Mouse (Mus musculus) left cerebral cortex, postnatal 25 days (tissue): ENCODE data around the gene Enho. TPM values are rescaled to one million over a fixed set of nuclear protein-coding genes. Genes with fewer than 3 reads are reported as not detected.

Experiments used
- DNase-seq, 2 experiments: peaks; one replicate each; pipeline ENCODE4 v3.0.0; 2022; ENCODE audit warnings: low spot score in 2 of 2, mixed read lengths in 1 of 2
- intact Hi-C: fragments of 180-260 bp; cut with DNase I; formaldehyde crosslinking; loops from one replicate; pipeline ENCODE4 v1.15.1; 2025
- total RNA-seq, 2 experiments: library from RNA; stranded (reverse); gene quantifications; 2 replicates each; pipeline ENCODE4 v1.2.3; 2021

Gene Enho
- total RNA-seq, 2 experiments from 2014 or later = 54.4 to 63.0 TPM

DNA sequence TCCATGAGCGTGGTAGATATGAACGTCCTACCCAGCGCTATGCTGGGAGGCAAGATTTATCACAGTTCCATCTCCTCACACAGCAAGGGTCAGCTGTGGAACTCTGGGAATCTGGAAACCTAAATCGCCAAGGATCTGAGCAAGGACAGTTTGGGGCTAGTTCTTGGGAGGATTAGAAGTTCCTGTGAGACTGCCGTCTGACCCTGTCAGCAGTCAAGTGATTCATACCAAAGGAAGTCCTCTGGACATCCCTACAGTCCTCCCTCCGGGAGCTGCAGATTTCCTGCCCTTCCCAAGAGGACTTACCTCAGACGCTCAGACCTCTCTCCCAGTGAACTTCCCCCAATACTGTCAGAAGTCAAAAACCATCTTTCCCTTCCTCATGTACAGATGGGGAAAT, 3.8 kb downstream of the Enho start:
- intact Hi-C loops = no loop called here
- no peak for DNase-seq

DNA sequence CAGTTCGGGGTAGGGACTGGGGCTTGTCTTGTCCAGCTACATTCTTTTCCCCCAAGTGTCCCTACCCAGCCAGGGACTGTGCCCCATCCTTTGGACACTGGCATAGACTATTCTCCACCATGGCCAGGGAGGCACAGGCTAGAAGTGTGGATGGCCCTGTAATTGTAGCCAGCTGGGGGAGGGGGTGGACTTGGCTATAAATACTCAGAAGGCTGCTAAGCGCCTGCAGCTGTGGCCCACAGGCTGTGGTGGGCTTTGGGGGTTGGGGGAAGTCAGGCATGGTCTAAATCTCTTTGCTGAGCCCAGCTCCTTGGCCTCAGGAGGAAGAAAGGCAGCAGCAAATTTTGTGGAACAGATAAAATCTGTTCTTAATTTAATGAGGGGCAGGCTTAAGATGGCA, 4.2 kb downstream of the Enho start:
- DNase-seq = no peak
- intact Hi-C loops = no loop called here

GRCm38 (mm10) chr4:41635224-41635623, 4.9 kb downstream of the Enho start:
- intact Hi-C loops = no loop called here
- DNase-seq = no peak

DNA sequence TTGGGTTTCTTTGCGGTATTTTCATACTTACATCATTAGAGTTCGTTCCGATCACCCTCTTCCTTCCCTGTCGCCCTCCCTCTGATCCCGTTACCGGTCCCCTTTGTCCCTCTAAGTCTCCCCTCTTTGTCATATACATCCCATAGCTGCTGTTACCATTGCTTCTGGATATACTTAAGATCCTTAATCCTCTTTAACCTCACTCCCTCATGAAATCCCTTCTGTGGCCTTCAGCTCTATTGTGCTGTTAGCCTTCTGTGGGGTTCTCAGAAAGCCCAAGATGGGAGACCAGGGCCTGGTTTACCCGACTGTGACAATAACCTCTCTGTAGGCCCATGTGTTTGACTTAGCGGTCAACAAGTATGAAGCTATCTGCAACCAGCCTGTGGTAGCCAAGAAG, 5.5 kb downstream of the Enho start:
- intact Hi-C loops = no loop called here
- DNase-seq = no peak

GRCm38 (mm10) chr4:41633001-41633400, 7.1 kb downstream of the Enho start:
- DNase-seq = no peak
- intact Hi-C loops = no loop called here

DNA sequence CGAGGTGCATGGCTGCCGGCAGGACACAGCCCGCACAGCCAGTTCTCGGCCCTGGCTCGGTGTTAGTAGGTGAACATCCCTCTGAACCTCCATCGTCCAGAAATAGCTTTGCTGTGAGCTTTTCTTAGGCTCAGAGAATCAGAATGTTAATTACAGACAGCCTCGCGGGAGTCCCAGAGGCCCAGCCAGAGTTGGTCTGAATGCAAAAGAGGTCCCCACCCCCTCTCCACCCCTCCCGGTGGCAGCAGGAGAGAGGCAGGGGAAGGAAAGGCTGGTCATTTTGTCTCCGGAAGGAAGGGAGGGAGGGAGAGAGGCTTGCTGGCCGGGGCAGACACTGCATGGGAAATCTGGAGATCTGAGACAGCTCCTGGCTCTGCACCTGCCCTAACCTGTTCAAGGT, 8.7 kb downstream of the Enho start:
- DNase-seq = peak in 1 of 2 experiments; percentile 65
- intact Hi-C loops = no loop called here

- DNase-seq = no peak
- intact Hi-C loops = no loop called here
These were observed 9.9 kb downstream of the Enho start for GRCm38 (mm10) chr4:41630196-41630595.

DNA sequence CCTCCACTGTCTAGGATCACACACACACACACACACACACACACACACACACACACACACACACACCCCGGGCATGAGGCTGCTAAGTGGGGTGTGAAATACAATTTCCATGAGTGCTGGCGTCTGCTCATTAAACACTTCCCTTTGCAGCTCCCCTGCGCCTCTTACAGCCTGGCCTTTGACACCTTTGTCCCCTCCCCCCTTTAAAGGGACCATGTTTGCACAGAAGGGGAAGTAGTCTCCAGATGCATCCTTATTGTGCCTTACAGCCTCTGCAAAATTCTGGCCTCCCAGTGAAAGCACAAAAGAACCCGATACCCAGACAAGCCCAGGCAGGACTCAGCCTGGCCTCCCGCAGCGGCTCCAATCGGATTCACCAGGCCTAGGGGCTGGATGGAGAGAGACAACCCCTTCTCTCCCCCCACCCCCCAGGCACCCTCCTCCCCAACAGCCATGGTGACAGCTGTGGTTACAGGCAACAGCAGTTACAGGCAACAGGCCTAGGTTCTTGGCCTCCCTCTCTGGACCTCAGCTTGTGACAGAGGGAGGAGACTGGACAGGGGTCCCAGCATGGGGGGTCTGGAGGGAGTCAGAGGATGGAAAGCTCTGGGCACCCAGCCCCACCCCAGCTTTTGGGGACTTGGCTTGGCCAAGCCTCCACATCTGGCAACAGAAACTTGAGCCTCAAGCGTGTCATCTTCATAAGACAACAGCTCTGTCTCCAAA, 11.8 kb downstream of the Enho start:
- no peak for DNase-seq
- intact Hi-C loops = no loop called here

- intact Hi-C loops = no loop called here
- no peak for DNase-seq
These were observed 18.1 kb downstream of the Enho start for GRCm38 (mm10) chr4:41622071-41622470.

- peak; percentile 31 to 43 for DNase-seq
- intact Hi-C loops = no loop called here
These were observed 21.0 kb downstream of the Enho start for GRCm38 (mm10) chr4:41618916-41619746.

DNA sequence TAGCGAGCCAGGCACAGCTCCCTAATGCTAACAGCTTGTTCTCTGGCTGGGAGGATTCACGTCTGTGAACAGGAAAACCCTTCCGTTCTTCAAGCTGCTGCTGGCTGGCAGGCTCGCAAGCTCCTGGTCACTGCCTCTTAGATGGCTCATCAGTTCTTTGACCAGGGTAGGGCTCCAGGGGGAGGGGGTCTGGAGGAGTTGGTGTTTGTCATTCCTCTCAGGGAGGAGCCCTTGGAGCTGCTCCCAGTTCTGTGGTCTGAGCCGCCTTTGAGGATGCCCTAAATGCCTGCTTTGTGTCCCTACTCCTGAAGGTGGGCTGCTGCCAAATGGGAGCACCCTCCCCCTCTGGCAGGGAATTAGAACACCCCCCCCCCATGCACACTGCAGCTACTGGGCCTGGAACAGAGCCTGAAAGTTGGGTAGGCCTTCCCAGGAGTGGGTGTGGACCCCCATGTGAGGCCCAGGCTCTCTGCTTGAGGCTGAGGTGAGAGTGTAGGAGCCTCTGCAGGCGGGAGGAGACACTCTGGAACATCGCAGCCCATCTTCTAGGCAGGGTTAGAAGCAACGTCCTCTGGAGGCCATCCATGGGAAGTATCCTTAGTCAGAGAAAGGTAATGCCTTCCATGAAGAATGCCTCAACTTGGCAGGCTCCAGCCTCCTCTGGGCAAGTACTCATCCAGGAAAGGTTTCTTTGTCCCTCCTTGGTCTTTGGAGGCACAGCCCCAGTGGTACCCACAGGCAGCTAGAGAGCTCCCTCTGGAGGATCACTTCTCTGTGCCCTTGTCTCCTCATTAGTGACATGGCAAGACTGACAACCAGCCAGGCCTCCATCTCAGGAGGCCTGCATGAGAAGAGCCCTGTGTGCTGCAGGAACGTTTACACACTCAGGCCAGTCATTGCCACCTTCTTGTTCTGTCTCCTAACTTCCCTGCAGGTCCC, 24.2 kb downstream of the Enho start:
- DNase-seq = peak; percentile 64 to 84
- intact Hi-C loops = loop anchor here (2.0 kb wide), 2 partner anchors 63 to 91 kb away; no protein-coding TSS in a partner anchor

DNA sequence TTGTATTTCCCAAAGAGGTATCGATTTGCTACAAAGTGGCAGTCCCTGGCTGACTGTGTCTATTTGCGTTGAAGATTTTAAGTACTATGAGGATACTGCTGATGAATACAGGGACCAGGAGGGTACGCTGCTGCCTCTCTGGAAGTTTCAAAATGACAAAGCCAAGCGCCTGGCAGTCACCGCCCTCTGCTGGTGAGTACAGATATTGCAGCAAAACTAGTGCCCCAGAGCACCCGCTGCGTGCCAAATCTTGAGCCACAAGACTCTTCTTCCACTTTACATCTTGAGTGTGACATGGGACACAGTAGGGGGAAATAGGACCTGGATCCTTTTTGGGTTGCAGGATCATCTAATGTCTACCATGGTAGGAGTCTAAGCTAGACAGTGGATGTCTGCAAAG, 26.0 kb downstream of the Enho start:
- intact Hi-C loops = loop anchor here (1.0 to 5.0 kb wide), 4 partner anchors 61 to 145 kb away; no protein-coding TSS in a partner anchor
- DNase-seq = peak; percentile 88

- no peak for DNase-seq
- intact Hi-C loops = loop anchor here (5.0 kb wide), 1 partner anchor 95 kb away; no protein-coding TSS in a partner anchor
These were observed 28.0 kb downstream of the Enho start for GRCm38 (mm10) chr4:41612166-41612565.

DNA sequence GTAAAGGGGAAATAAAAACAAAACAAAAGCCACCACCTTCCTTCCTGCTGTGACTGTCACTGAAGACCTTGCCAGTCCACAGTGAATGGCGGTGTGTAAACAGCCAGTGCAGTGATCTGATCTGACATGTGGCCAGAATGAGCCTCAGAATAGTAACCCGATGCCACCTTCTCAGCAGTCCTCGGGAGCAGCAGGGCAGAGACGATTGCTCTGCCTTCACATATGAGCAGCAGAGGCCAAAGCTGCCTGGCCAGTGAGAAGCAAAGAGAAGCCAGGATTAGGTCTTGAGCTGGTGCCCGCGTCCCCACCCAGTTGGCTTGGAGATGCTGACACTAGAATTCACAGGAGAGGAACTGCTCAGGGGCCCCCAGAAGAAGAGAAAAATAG, 29.5 kb downstream of the Enho start:
- intact Hi-C loops = loop anchor here (5.0 kb wide), 1 partner anchor 97 kb away; no protein-coding TSS in a partner anchor
- no peak for DNase-seq

DNA sequence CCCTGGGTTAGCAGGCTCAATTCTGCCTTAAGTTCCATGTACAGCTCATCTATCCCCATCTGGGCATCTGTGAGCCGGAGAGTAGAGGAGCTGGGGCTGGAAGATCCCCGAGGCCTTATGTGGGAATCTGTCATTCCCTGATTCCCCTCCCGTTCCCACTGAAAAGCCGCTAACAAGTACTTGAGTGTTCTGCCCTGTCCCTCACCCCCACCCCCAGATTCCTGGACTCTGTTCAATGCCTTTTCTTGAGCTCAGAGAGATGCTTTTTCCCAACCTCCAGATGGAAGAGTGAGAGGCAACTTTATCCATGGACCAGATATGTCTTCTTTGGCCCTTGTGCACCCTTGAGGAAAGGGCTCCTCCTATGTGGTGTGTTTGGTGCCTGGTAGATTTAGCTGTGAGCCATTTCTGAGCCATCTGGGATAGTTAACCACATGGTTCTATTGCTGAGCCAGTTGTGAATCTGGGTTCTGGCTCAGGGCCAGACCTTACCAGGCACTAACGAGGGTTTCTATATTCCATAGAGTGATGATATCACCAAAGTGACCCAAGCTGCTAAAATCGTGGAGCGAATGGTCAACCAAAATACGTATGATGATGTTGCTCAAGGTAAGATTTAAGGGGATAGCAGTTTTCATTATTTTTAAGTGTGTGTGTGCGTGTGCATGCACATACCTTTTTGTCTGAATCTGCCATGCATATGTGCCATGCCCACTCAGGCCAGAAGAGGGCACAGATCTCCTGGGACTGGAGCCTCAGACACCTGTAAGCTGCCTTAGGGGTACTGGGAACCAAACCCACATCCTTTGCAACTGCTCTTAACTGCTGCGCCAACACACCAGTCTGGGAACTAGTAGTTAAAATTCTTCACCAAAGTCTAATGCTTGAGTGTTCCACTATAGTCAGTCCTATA, 30.2 kb downstream of the Enho start:
- no peak for DNase-seq
- intact Hi-C loops = loop anchor here (5.0 kb wide), 1 partner anchor 97 kb away; no protein-coding TSS in a partner anchor

DNA sequence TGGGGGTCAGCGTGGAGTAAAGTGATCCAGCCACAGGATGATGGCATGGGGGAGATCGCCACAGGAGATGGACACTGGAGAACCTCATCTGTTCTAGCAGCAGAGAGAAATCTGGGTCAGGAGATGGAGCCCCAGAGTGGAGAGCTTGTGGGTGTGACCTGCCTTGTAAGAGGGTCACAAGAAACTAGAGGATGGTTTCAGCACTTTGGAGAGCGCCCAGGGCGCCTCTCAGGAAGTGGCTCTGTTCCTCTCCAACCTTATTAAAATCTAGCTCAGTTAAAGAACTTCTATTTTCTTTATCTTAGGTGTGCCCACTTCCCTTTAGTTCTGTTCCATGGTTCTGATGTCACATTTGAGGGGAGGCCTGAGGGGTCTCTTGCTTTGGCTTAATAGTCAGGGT, 33.3 kb downstream of the Enho start:
- intact Hi-C loops = no loop called here
- no peak for DNase-seq

DNA sequence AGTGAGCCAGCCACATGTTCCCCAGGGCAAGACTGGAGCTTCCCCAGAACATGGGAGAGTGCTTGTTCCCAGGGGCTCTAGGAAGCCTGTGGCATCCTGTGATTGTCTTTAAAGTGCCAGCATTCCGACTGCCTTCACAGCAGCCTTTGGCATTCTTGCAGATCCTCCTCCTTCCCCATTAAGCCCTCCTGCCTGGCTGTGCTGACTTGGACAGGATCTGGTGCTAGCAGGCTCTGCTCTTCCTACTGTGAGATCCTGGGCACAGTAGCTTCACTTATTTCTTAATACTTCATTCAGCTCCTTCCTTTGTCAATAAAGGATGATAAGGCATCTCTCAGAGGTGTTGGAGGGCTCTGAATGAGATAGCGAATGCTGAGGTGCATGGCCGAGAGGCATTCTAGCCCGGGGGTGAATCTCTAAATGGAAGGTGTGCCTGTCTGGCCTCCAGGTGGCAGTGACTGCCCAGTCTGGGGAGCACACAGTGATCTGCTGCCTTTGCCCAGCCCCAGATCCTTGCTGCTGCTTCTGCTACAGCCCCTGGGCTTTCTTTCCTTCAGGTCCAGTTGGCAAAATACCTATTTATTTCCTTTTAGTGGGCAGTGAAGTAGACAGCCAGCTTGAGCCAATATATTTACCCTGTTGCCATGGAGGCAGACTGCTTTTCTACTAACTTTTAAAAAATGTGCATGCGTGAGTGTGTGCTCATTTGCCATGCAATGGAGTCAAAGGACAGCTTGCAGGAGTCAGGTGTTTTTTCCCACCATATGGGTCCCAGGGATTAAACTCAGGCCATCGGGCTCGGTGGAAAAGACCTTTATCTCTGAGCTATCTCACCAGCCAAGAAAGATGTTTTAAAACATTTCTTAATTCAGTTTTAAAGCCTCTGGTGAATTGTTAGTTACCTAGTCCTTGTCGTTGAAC, 35.4 kb downstream of the Enho start:
- intact Hi-C loops = no loop called here
- DNase-seq = peak in 1 of 2 experiments; percentile 30

DNA sequence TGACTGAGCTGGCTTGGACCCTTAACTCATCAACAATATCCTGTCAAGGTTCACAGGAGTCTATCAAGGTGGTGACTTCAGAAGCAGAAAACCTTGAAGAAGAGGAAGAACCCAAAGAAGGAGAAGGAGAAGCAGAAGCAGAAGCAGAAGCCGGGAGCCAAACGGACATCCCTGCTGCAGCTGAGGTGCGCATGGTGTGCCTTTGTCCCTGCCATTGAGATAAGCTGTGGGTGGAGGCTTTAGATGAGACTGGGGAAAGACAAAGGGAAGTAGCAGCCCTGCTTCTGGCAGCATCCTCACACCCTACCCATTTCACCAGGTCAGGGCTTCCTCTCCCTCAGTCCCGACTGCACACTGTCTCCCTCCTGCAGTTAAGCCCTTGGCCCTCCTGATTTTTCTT, 37.3 kb downstream of the Enho start:
- intact Hi-C loops = no loop called here
- no peak for DNase-seq
